Mouse (Mus musculus) activated CD4-positive, CD25-positive, alpha-beta regulatory T cell, adult 4 months (primary cell): ENCODE measurements at regions not wholly inside any gene's neighbourhood (a gene's known extent, or its start where the extent isn't known, plus 50 kb on each side); places are given as distances from the start of the nearest gene placed in this dataset.

Source experiments
- ATAC-seq: one replicate; pipeline ENCODE4 v1.8.0; 2017

DNA sequence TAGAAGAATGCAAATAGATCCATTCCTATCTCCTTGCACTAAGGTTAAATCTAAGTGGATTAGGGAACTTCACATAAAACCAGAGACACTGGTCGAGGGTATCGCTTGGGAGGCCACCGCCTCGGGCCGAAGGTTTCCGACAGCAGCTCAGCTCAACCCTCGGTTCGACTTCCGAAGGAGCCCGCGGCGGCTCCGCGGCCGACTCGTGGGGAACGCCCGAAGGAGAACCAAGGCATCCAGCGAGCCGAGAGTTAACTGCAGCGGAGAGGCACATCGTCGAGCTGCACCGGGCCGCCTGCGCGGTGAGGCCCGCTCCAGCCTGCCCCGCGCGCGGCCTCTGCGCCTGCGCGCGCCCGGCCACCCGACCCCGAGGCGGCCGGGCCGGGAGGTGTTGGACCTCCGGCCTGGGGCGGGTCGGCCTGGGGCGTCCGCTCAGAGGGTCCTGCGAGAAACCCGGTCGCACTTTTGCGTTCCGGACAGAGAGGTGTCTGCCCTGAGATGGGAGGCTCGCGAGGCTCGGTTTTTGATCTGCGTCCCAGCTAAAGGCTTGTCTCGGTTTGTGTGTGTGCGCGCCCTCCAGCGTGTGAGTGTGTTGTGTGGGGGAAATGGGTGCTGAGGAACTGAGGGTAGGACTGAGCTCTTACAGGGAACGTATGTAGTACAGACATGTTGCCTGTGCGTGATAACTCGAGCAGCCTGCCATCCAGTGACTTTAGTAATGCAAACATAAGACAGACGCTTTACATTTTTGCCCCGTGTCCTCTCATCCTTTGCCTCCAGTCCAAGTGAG lies 50.9 kb upstream of the Vmn2r9 start:
- peak; percentile 93 for ATAC-seq
